Mouse (Mus musculus): Measurements from ENCODE around the gene Ahrr.

The Ahrr gene

DNA sequence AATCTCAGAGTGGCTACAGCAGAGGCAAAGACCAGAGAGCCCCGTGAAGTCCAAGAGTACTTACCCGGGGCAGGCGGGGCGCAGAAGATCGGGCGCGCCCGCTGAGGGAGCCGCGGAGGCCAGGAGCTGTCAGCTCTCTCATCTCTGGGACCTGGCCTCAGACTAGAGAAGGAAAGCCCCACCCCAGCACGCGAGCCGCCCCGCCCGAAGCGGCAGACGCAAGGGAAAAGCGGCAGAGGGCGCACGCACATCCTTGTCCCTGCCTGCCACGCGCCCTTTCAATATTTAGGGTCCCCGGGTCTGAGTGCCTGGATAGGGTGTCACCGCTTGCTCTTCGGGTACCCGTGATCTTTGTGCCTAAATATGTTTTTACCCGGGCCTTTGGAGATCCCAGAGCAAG lies at the start of gene Ahrr:
Ahrr (minus strand) TSS at position 165 of the 400 bp plus-strand sequence.
- peak in 1 of 2 experiments; percentile 22 for DNase-seq (ENCODE audit: low spot score in 2 of 2)

GRCm38 (mm10) chr13:74341036-74341435 lies 48.9 kb upstream of the Ahrr start:
- no peak for DNase-seq (ENCODE audit: low spot score in 2 of 2)

- no peak for DNase-seq (ENCODE audit: low spot score in 2 of 2)
Observed at GRCm38 (mm10) chr13:74329321-74329720, 37.2 kb upstream of the Ahrr start.

GRCm38 (mm10) chr13:74317170-74317849 lies 25.2 kb upstream of the Ahrr start, which contains the start of gene Pdcd6:
Gene Pdcd6 (minus strand): TSS chr13:74317580.
- peak; percentile 96 to 97 for DNase-seq (ENCODE audit: low spot score in 2 of 2)

DNA sequence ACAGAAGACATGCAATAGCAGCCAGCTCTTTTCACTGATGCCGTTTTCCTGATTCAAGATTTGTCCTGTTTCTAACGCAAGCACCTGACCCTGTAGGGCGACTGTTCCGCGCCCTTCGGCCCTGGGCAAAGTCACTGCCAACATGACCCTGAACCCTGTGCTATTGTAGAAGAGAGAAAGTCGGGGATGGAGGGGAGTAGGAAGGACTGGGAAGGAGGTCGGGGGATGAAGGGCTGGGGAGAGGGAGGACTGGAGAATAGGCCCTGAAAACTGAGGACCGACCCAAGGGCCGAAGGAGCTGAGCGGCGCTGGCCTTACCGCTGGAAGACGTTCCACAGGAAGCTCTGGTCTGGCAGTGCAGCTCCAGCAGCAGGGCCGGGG lies 24.6 kb upstream of the Ahrr start:
- no peak for DNase-seq (ENCODE audit: low spot score in 2 of 2)

DNA sequence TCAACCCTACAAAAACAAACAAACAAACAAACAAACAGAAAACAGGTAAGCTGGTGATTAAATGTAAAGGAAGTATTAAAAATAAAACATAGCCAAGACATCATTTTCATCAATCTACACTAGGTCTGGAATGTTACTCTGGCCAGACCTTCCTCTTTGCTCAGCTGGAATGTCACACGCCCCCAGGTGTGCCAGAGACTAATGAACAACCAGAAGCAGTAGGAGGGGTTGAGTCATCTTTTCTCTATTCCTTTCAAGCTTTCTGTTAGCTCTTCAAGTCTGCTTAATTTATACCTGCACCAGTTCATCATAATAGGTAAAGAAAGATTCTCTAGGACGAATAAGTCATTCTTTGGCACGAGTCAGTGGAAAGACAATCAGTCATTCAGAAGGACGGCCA lies 24.3 kb upstream of the Ahrr start:
- no peak for DNase-seq (ENCODE audit: low spot score in 2 of 2)

DNA sequence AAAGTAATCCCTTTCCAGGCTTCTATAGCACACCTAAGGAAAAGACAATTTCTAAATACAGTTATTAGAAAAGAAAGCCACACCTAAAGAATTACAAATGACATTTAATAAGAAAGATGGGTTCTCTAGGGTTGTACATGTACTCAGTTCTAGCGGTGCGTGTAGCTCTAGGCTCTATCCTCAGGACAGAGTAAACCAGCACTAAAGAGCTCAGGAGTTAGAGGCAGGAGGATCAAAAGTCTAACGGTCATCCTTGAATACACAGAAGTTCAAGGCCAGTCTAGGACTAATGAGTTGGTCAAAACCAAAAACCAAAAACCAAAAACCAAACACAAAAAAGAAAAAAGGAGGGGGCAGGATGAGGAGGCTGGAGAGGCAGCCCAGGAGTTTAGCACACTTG lies 22.5 kb upstream of the Ahrr start:
- DNase-seq (ENCODE audit: low spot score in 2 of 2): no peak

- no peak for DNase-seq (ENCODE audit: low spot score in 2 of 2)
Observed at GRCm38 (mm10) chr13:74305780-74306179, 13.6 kb upstream of the Ahrr start.

- DNase-seq (ENCODE audit: low spot score in 2 of 2): no peak
Observed at GRCm38 (mm10) chr13:74305380-74305779, 13.2 kb upstream of the Ahrr start.

DNA sequence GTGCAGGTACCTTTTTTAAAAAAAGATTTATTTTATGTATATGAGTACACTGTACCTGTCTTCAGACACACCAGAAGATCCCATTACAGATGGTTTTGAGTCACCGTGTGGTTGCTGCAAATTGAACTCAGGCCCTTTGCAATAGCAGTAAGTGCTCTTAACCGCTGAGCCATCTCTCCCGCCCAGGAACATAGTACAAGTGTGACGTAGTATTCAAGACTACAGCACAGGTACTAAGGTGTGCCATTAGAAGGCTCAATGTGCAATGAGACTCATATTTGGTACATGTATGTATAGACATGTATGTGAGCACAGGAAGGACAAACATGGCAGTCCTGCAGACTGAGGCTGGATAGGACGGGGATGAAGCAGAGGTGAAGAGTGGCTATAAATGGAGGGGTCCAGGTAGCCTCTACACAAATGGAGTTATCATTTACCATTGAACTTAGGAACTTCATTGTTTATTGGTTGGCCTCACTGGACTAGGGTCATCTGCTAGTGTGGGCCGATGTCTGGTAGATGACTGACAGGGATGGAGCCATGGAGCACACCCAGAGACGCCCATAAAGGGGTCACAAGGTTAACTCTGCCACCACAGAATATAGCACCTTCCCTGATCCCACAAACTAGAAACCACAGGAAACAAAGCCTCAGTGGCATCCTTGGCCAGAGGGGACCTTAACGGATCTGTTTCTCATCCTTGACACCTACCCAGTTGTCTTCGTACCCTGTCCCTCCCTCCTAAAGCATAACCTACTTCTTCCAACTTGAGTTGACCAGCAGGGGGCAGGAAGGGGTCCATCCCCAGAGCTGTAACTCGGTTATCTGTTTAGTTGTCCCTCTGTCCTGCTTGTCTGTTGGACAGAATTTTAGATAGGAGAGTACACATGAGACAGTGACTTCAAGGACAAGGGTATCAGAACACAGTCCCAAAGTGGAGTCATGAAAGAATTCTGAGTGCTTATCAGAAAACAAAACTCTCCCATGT lies 10.2 kb upstream of the Ahrr start:
- no peak for DNase-seq (ENCODE audit: low spot score in 2 of 2)

DNA sequence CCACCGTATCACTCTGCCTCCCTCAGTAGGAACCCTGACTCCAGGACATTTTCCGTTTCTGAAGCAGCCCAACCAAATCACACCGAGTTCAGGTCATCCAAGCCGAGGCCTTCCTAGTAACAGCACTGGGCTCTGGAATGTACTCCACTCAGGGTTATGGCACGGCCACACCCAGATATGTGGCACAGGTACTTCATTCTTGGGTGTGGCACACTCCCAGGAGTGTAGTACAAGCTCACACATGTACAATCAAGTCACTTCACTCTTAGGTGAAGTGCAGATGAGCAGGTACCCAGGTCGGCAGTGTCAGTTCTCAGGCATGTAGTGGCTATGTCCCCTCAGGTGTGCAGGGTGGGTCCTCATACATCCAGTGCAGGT lies 9.5 kb upstream of the Ahrr start:
- DNase-seq (ENCODE audit: low spot score in 2 of 2): no peak

DNA sequence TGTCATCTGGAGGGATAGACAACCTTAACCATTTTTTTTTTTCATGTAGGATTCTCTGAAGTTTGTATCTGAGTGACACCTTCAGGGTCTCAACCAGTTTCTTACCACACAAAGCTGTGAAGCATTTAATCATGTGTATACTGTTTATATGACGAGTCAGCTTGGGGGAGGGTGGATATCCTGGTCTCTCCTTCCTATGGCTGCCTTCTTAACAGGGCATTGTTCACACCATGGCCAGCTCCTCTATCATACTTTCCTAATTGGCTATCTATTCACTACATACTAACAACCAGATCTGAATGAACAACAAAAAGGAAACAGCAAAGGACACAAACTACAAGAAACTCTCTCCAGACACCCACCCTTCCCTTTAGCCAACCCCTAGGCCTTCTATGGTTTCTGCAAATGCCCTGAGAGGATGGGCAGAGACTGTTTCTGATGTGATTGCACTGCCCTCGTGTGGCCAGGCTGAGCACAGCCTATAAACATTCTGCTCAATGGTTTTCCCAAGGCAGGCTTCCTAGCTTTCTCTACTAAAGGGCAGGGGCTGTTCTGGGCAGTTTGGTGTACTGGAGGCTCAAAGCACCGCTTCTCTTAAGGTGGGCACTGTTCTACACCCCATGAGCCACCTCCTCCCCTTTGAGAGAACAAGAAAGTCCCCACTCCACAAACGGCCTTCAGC lies 8.9 kb upstream of the Ahrr start:
- DNase-seq (ENCODE audit: low spot score in 2 of 2): peak; percentile 21 to 53

GRCm38 (mm10) chr13:74296376-74296775 lies 4.2 kb upstream of the Ahrr start:
- DNase-seq (ENCODE audit: low spot score in 2 of 2): no peak

GRCm38 (mm10) chr13:74289646-74290045 lies 2.5 kb downstream of the Ahrr start:
- no peak for DNase-seq (ENCODE audit: low spot score in 2 of 2)

DNA sequence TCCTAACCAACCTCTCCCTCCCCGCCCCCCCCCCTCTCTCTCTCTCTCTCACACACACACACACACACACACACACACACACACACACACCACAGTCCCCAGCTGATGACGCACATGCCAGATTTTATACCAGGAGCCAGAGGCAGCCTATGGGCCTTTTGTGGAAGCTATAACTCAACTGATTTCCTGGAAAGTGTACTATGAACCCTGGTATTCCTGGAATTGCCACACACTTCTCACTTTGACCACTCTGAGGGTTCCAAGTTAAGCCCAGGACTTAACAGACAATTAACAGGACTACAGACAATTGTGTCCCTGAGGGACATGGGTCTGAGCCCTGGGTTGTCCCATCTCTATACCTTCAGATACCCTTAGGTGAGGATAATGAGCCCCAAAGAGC lies 9.8 kb downstream of the Ahrr start:
- DNase-seq (ENCODE audit: low spot score in 2 of 2): no peak

GRCm38 (mm10) chr13:74275726-74276125 lies 16.4 kb downstream of the Ahrr start:
- no peak for DNase-seq (ENCODE audit: low spot score in 2 of 2)

DNA sequence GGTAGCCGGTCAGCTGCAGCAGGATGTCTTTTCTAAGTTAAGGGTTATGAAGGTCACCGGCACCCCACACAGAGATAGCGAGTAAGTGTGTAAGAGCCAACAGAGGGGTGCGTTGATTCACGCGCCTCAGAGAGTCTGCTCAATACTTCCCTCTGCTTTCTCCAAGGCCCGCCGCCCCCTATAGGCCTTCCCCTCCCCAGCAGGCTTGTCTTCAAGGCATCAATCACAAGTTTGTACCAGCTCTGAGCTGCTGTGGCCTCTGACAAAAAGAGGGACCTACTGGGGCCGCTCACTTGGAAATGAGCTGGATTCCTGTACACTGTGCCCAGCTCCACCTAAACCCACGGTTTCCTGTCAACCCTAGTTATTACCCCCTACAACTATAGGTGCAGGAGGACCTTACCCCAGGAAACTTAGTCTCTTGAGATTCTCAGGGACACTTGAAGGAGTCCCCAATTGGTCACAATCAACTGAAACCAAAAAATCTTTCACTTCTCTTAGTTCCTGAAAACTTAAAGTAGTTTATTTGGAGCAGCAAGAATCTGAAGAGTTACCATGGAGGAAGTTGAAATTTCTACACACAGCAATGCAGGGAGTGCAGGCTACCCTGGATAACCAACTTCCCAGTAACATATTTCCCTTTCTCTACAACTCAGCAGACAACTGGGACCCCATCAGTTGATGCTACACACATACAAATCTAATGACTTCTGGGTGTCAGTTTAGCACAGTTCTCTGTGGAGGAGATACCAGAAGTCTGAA lies 31.7 kb downstream of the Ahrr start:
- peak; percentile 20 to 27 for DNase-seq (ENCODE audit: low spot score in 2 of 2)

DNA sequence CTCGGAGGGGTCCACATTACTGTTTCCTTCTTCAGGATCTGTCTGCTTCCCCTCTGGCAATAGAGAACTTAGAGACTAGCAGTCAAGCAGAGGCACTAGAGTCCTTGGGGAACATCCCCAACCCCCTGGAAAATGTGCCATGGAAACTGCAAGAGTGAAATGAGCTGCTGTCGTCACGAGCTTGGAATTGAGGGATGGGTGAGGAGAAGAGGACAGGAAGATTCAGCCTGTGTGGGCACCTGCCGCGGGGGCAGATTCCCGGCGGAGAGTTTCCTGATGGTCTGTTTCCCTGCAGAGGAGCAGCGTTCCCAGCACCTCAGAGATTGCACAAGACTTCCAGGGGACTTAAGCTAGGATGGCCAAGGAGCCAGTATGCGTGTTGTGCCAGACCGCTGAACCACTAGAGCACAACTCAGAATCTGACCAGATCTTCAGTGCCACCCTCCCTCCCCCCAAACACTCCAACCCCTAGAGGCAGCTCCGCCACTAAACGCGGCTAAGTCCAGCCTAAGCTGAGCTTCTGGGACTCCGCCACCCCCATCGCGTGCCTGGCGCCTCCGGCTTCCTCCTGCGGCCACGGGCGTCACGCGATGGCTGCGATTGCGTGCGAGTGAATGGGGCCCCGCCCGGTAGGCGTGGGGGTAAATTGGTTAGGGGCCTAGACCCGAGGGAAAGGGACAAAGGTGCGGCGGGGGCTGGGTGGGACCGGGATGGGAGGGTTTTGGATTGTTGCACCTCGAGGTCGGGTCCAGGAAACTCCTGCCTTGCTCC lies 32.5 kb downstream of the Ahrr start:
- DNase-seq (ENCODE audit: low spot score in 2 of 2): peak; percentile 52 to 57

GRCm38 (mm10) chr13:74246494-74246893 lies 45.6 kb downstream of the Ahrr start:
- DNase-seq (ENCODE audit: low spot score in 2 of 2): no peak

DNA sequence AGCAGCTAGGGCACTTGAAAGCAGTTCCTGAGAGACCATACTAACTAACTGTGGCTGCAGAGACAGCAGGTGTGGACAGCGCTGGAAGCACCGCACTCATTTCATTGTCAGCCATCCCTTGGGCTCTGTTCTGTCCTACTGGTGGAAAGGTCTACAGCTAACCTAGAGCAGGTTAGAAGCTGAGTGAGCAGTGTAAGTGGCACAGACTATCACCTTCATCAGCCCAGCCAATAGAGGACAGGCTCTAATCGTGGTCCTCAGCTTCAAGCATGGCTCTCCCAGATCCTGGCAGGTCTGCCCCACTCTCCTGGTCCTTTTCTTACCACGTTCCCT lies 46.3 kb downstream of the Ahrr start:
- DNase-seq (ENCODE audit: low spot score in 2 of 2): no peak

All from heart, adult 9 months (tissue).